In the genomic region with DNA sequence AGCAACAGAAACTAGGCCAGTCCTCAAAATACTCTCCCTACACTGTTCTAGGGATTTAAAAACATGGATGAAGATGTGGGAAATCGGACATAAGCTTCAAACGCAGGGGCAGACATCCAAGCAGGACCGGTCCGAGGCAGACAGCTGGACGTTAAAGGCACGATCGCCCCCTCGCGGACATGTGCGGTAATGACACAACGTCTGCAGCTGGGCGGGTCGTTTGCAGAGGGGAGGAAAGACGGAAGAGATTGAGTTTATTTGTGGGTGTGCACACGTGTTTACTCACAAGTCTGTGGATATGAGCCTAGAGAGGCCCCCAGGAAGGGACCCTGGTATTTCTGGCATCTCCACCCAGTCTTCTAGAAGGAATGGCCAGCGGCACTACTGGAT, we compare ENCODE assay signal across 8 mouse cellular contexts. TPM values are rescaled to one million over a fixed set of nuclear protein-coding genes. Genes with fewer than 3 reads are reported as not detected.
DNase-seq lines count a peak whose midpoint lies in the region; ATAC-seq and TF ChIP-seq lines count a peak whose summit lies in the region.

No protein-coding gene starts in this region.

- no peak for ATAC-seq in embryonic facial prominence, embryonic 13.5 days (ENCODE audit: insufficient number of reproducible peaks, insufficient read depth, low FRiP score, low TSS enrichment, low read depth)
- peak; percentile 40 for ATAC-seq in kidney, embryonic 14.5 days (ENCODE audit: low FRiP score, low TSS enrichment)
- ATAC-seq in limb, embryonic 15.5 days (ENCODE audit: insufficient number of reproducible peaks, low FRiP score, low TSS enrichment, low read depth), result no peak
- ATAC-seq in midbrain, postnatal 0 days (ENCODE audit: low FRiP score), result 0 out of 2 replicates have a peak, but pooled peaks have one; percentile 4

- no peak overlapping the region for H3K4me3 ChIP-seq in embryonic facial prominence, embryonic 13.5 days
- no peak overlapping the region for H3K4me3 ChIP-seq in kidney, embryonic 14.5 days (ENCODE audit: low read length)
- no peak overlapping the region for H3K4me3 ChIP-seq in limb, embryonic 15.5 days
- H3K4me3 ChIP-seq in midbrain, postnatal 0 days (ENCODE audit: low read depth, low read length), result no peak overlapping the region

- H3K27me3 ChIP-seq in embryonic facial prominence, embryonic 13.5 days, result no peaks in the 10 kb centered on the region
- H3K27me3 ChIP-seq in kidney, embryonic 14.5 days (ENCODE audit: control insufficient read depth, insufficient read depth, low read length), result no peaks in the 10 kb centered on the region
- H3K27me3 ChIP-seq in limb, embryonic 15.5 days, result no peaks in the 10 kb centered on the region
- no peaks in the 10 kb centered on the region; the same call in 1 of the 2 replicates for H3K27me3 ChIP-seq in midbrain, postnatal 0 days (ENCODE audit: insufficient read depth, low read length)

- 6% methylated on average over 16 of the region's 16 CpGs for WGBS in embryonic facial prominence, embryonic 13.5 days
- WGBS in kidney, embryonic 14.5 days, result 7% methylated on average over 16 of the region's 16 CpGs
- WGBS in limb, embryonic 15.5 days, result 6% methylated on average over 16 of the region's 16 CpGs
- WGBS in midbrain, postnatal 0 days, result 7% methylated on average over 16 of the region's 16 CpGs

- H3K9ac ChIP-seq in embryonic facial prominence, embryonic 13.5 days, result no peak overlapping the region
- H3K9ac ChIP-seq in kidney, embryonic 14.5 days (ENCODE audit: low read depth, low read length), result no peak overlapping the region
- no peak overlapping the region for H3K9ac ChIP-seq in limb, embryonic 15.5 days
- H3K9ac ChIP-seq in midbrain, postnatal 0 days (replicated peaks; ENCODE audit: low read length, poor library complexity, severe bottlenecking), result no peak overlapping the region

- DNase-seq in 416B (ENCODE audit: low read depth), result peak; percentile 90
- peak; percentile 87 for DNase-seq in adrenal gland, postnatal 25 days
- peak; percentile 82 for DNase-seq in heart, adult 8-10 months (ENCODE audit: low spot score)
- peak; percentile 77 for DNase-seq in midbrain, postnatal 0 days (ENCODE audit: low spot score)
- peak; percentile 81 to 90 for DNase-seq in spleen, postnatal 10 days (ENCODE audit: low spot score in 2 of 2)

- H3K4me2 ChIP-seq in embryonic facial prominence, embryonic 13.5 days, result peak overlapping the region; percentile 24; the same call in 1 of the 2 replicates
- no peak overlapping the region for H3K4me2 ChIP-seq in kidney, embryonic 14.5 days (replicated peaks; ENCODE audit: low read depth, low read length)
- H3K4me2 ChIP-seq in limb, embryonic 15.5 days, result 0 out of 2 replicates have a peak overlapping the region, but pooled peaks have one; percentile 10
- 0 out of 2 replicates have a peak overlapping the region, but pooled peaks have one; percentile 0 for H3K4me2 ChIP-seq in midbrain, postnatal 0 days (ENCODE audit: low read depth, low read length, poor library complexity, severe bottlenecking)

- no peak overlapping the region for H3K27ac ChIP-seq in embryonic facial prominence, embryonic 13.5 days
- H3K27ac ChIP-seq in kidney, embryonic 14.5 days (ENCODE audit: low read depth, low read length), result no peak overlapping the region
- no peak overlapping the region for H3K27ac ChIP-seq in limb, embryonic 15.5 days
- no peak overlapping the region for H3K27ac ChIP-seq in midbrain, postnatal 0 days (ENCODE audit: low read depth, low read length)

- H3K36me3 ChIP-seq in embryonic facial prominence, embryonic 13.5 days, result no peaks in the 10 kb centered on the region
- H3K36me3 ChIP-seq in kidney, embryonic 14.5 days (ENCODE audit: control insufficient read depth, insufficient read depth, low read length), result no peaks in the 10 kb centered on the region
- no peaks in the 10 kb centered on the region for H3K36me3 ChIP-seq in limb, embryonic 15.5 days
- no peaks in the 10 kb centered on the region for H3K36me3 ChIP-seq in midbrain, postnatal 0 days (ENCODE audit: insufficient read depth, low read length)

- no peaks in the 10 kb centered on the region for H3K9me3 ChIP-seq in embryonic facial prominence, embryonic 13.5 days
- no peaks in the 10 kb centered on the region for H3K9me3 ChIP-seq in kidney, embryonic 14.5 days (ENCODE audit: control insufficient read depth, low read length)
- no peaks in the 10 kb centered on the region for H3K9me3 ChIP-seq in limb, embryonic 15.5 days
- H3K9me3 ChIP-seq in midbrain, postnatal 0 days (ENCODE audit: low read length), result no peaks in the 10 kb centered on the region

- H3K4me1 ChIP-seq in embryonic facial prominence, embryonic 13.5 days, result 0 out of 2 replicates have a peak, but pooled peaks cover 4% of the 10 kb centered on the region
- H3K4me1 ChIP-seq in kidney, embryonic 14.5 days (ENCODE audit: control insufficient read depth, insufficient read depth, low read length), result no peaks in the 10 kb centered on the region
- no peaks in the 10 kb centered on the region for H3K4me1 ChIP-seq in limb, embryonic 15.5 days
- no peaks in the 10 kb centered on the region for H3K4me1 ChIP-seq in midbrain, postnatal 0 days (ENCODE audit: insufficient read depth, low read length)

- TF ChIP-seq CTCF in midbrain, postnatal 0 days (IDR thresholded peaks at IDR 0.05), result peak; percentile 91

RNA-seq across cellular contexts. Expression of a gene that starts 23.7 kb away (rescaled TPM):
- 2.4 and 4.1 TPM in 2 replicates for total RNA-seq in adrenal gland, postnatal 25 days (2021)
- polyA plus RNA-seq in embryonic facial prominence, embryonic 13.5 days (2015; fragmentation: Nextera tagmentation; extraction: Ambion mirVana), result 4.8 and 6.4 TPM in 2 replicates
- total RNA-seq in heart, adult 8-10 months (2022), result 10 to 100 TPM in 1 of 4 experiments, 1 to 10 TPM in 3; 4.0 to 16.4 (median 5.3) TPM
- polyA plus RNA-seq in kidney, embryonic 14.5 days (2014; fragmentation: Nextera tagmentation; extraction: Ambion mirVana), result 1.7 and 4.8 TPM in 2 replicates
- 9.8 and 10.1 TPM in 2 replicates for polyA plus RNA-seq in limb, embryonic 15.5 days (2015; fragmentation: Nextera tagmentation; extraction: Ambion mirVana)
- total RNA-seq in midbrain, postnatal 0 days (2014; rRNA removed), result 7.0 and 21.8 TPM in 2 replicates
- polyA plus RNA-seq in midbrain, postnatal 0 days (2015; fragmentation: Nextera tagmentation; extraction: Ambion mirVana), result 3.8 and 4.4 TPM in 2 replicates

RNA-seq across cellular contexts. Expression of a gene that starts 55.9 kb away (rescaled TPM):
- 1.1 and 1.7 TPM in 2 replicates for total RNA-seq in adrenal gland, postnatal 25 days (2021)
- 2.6 and 2.9 TPM in 2 replicates for polyA plus RNA-seq in embryonic facial prominence, embryonic 13.5 days (2015; fragmentation: Nextera tagmentation; extraction: Ambion mirVana)
- 1 to 10 TPM; 1.1 to 1.9 (median 1.4) TPM for total RNA-seq in heart, adult 8-10 months (2022)
- polyA plus RNA-seq in kidney, embryonic 14.5 days (2014; fragmentation: Nextera tagmentation; extraction: Ambion mirVana), result 1.3 and 1.7 TPM in 2 replicates
- 4.1 and 4.4 TPM in 2 replicates for polyA plus RNA-seq in limb, embryonic 15.5 days (2015; fragmentation: Nextera tagmentation; extraction: Ambion mirVana)
- total RNA-seq in midbrain, postnatal 0 days (2014; rRNA removed), result 1.5 and 2.7 TPM in 2 replicates
- polyA plus RNA-seq in midbrain, postnatal 0 days (2015; fragmentation: Nextera tagmentation; extraction: Ambion mirVana), result 1.7 and 2.0 TPM in 2 replicates

Comparison
In these comparisons a context has a peak if more than half of its experiments do, and no peak if none do; other contexts are left out.
1. ATAC-seq: peak in kidney, embryonic 14.5 days (single experiment) and midbrain, postnatal 0 days (single experiment); none in embryonic facial prominence, embryonic 13.5 days (single experiment) and limb, embryonic 15.5 days (single experiment).
2. Peak in every context shown above with its lines, with median percentiles within 50 percentile points of each other: DNase-seq.